Mouse (Mus musculus): ENCODE data around the gene Tdrkh. TPM values are rescaled to one million over a fixed set of nuclear protein-coding genes. Genes with fewer than 3 reads are reported as not detected.

Tdrkh gene
- polyA plus RNA-seq, 2 experiments = 2.8 to 7.4 TPM

- no peak for ATAC-seq (ENCODE audit: low FRiP score, low read depth)
- TF ChIP-seq POLR2A (IDR thresholded peaks at IDR 0.05; ENCODE audit: borderline replicate concordance, extremely low read depth, insufficient read depth, insufficient read length) = no peak
- H3K4me2 ChIP-seq (replicated peaks; ENCODE audit: low read depth, low read length, severe bottlenecking) = no peak overlapping the region
- no peak overlapping the region for H3K27ac ChIP-seq (replicated peaks; ENCODE audit: low read depth, low read length)
- 0 out of 2 replicates have a peak, but pooled peaks cover 10% of the 10 kb centered on the region for H3K27me3 ChIP-seq (ENCODE audit: control insufficient read depth, insufficient read depth, low read length)
- no peaks in the 10 kb centered on the region for H3K9me3 ChIP-seq (ENCODE audit: control insufficient read depth, low read length)
- 61% methylated on average over 4 of the region's 4 CpGs for WGBS
- no peak overlapping the region for H3K9ac ChIP-seq (ENCODE audit: low read depth, low read length, severe bottlenecking)
- no peak for DNase-seq (ENCODE audit: low spot score)
- H3K4me1 ChIP-seq (ENCODE audit: control insufficient read depth, insufficient read depth, low read length) = peaks cover 3% of the 10 kb centered on the region
- H3K36me3 ChIP-seq (ENCODE audit: control insufficient read depth, insufficient read depth, low read length) = no peaks in the 10 kb centered on the region
- no peak overlapping the region for H3K4me3 ChIP-seq (replicated peaks; ENCODE audit: low read length)
These were observed 64.4 kb downstream of the Tdrkh start for GRCm38 (mm10) chr3:94477444-94477843.

- Histone ChIP-seq H3K9me3 (ENCODE audit: control insufficient read depth, low read length) (no peaks in the 10 kb centered on the region), H3K36me3 (ENCODE audit: control insufficient read depth, insufficient read depth, low read length) (no peaks in the 10 kb centered on the region), H3K4me3 (replicated peaks; ENCODE audit: low read length) (no peak within 1 kb of the TSS), H3K9ac (ENCODE audit: low read depth, low read length, severe bottlenecking) (no peak within 1 kb of the TSS), H3K27ac (replicated peaks; ENCODE audit: low read depth, low read length) (no peak within 1 kb of the TSS), H3K4me1 (ENCODE audit: control insufficient read depth, insufficient read depth, low read length) (no peaks in the 10 kb centered on the region; the same call in 1 of the 2 replicates), H3K27me3 (ENCODE audit: control insufficient read depth, insufficient read depth, low read length) (0 out of 2 replicates have a peak, but pooled peaks cover 10% of the 10 kb centered on the region), H3K4me2 (replicated peaks; ENCODE audit: low read depth, low read length, severe bottlenecking) (no peak within 1 kb of the TSS)
- no peak for DNase-seq (ENCODE audit: low spot score)
- 2% methylated on average over 14 of the region's 14 CpGs for whole genome bisulfite sequencing
- no peak for TF ChIP-seq POLR2A (IDR thresholded peaks at IDR 0.05; ENCODE audit: borderline replicate concordance, extremely low read depth, insufficient read depth, insufficient read length)
- no peak for ATAC-seq (ENCODE audit: low FRiP score, low read depth)
These were observed 64.9 kb downstream of the Tdrkh start, which contains the start of gene Celf3 for GRCm38 (mm10) chr3:94477981-94478422. Gene Celf3 (plus strand): TSS chr3:94478295.

GRCm38 (mm10) chr3:94478591-94479169, 65.6 kb downstream of the Tdrkh start:
- Histone ChIP-seq H3K9me3 (ENCODE audit: control insufficient read depth, low read length) (no peaks in the 10 kb centered on the region), H3K27ac (replicated peaks; ENCODE audit: low read depth, low read length) (no peak overlapping the region), H3K27me3 (ENCODE audit: control insufficient read depth, insufficient read depth, low read length) (0 out of 2 replicates have a peak, but pooled peaks cover 10% of the 10 kb centered on the region), H3K9ac (ENCODE audit: low read depth, low read length, severe bottlenecking) (no peak overlapping the region), H3K4me3 (replicated peaks; ENCODE audit: low read length) (no peak overlapping the region), H3K4me1 (ENCODE audit: control insufficient read depth, insufficient read depth, low read length) (no peaks in the 10 kb centered on the region), H3K4me2 (replicated peaks; ENCODE audit: low read depth, low read length, severe bottlenecking) (no peak overlapping the region), H3K36me3 (ENCODE audit: control insufficient read depth, insufficient read depth, low read length) (no peaks in the 10 kb centered on the region)
- TF ChIP-seq POLR2A (IDR thresholded peaks at IDR 0.05; ENCODE audit: borderline replicate concordance, extremely low read depth, insufficient read depth, insufficient read length) = no peak
- ATAC-seq (ENCODE audit: low FRiP score, low read depth) (no peak), DNase-seq (ENCODE audit: low spot score) (no peak)
- 14% methylated on average over 9 of the region's 9 CpGs for WGBS

- Histone ChIP-seq H3K4me3 (replicated peaks; ENCODE audit: low read length) (no peak overlapping the region), H3K27me3 (ENCODE audit: control insufficient read depth, insufficient read depth, low read length) (0 out of 2 replicates have a peak, but pooled peaks cover 10% of the 10 kb centered on the region), H3K4me2 (replicated peaks; ENCODE audit: low read depth, low read length, severe bottlenecking) (0 out of 2 replicates have a peak overlapping the region, but pooled peaks have one; percentile 3), H3K9ac (ENCODE audit: low read depth, low read length, severe bottlenecking) (no peak overlapping the region), H3K27ac (replicated peaks; ENCODE audit: low read depth, low read length) (no peak overlapping the region), H3K4me1 (ENCODE audit: control insufficient read depth, insufficient read depth, low read length) (peaks cover 3% of the 10 kb centered on the region; the same call in 1 of the 2 replicates), H3K9me3 (ENCODE audit: control insufficient read depth, low read length) (no peaks in the 10 kb centered on the region), H3K36me3 (ENCODE audit: control insufficient read depth, insufficient read depth, low read length) (no peaks in the 10 kb centered on the region)
- no peak for TF ChIP-seq POLR2A (IDR thresholded peaks at IDR 0.05; ENCODE audit: borderline replicate concordance, extremely low read depth, insufficient read depth, insufficient read length)
- DNase-seq (ENCODE audit: low spot score) (peak; percentile 50), ATAC-seq (ENCODE audit: low FRiP score, low read depth) (no peak)
- 9% methylated on average over 11 of the region's 11 CpGs for WGBS
These were observed 66.5 kb downstream of the Tdrkh start for GRCm38 (mm10) chr3:94479564-94479963.

GRCm38 (mm10) chr3:94480291-94480884, 67.3 kb downstream of the Tdrkh start, which contains the start of gene Riiad1:
Gene Riiad1 (minus strand): TSS chr3:94480341.
- H3K27me3 ChIP-seq (ENCODE audit: control insufficient read depth, insufficient read depth, low read length) = 0 out of 2 replicates have a peak, but pooled peaks cover 10% of the 10 kb centered on the region
- H3K36me3 ChIP-seq (ENCODE audit: control insufficient read depth, insufficient read depth, low read length) = no peaks in the 10 kb centered on the region
- no peak within 1 kb of the TSS for H3K4me3 ChIP-seq (replicated peaks; ENCODE audit: low read length)
- H3K4me1 ChIP-seq (ENCODE audit: control insufficient read depth, insufficient read depth, low read length) = peaks cover 3% of the 10 kb centered on the region; the same call in 1 of the 2 replicates
- ATAC-seq (ENCODE audit: low FRiP score, low read depth) (no peak), DNase-seq (ENCODE audit: low spot score) (no peak)
- TF ChIP-seq POLR2A (IDR thresholded peaks at IDR 0.05; ENCODE audit: borderline replicate concordance, extremely low read depth, insufficient read depth, insufficient read length) = no peak
- 10% methylated on average over 15 of the region's 16 CpGs for WGBS
- H3K4me2 ChIP-seq (replicated peaks; ENCODE audit: low read depth, low read length, severe bottlenecking) = 0 out of 2 replicates have a peak within 1 kb of the TSS, but pooled peaks have one; percentile 3
- no peaks in the 10 kb centered on the region for H3K9me3 ChIP-seq (ENCODE audit: control insufficient read depth, low read length)
- H3K9ac ChIP-seq (ENCODE audit: low read depth, low read length, severe bottlenecking) = no peak within 1 kb of the TSS
- no peak within 1 kb of the TSS for H3K27ac ChIP-seq (replicated peaks; ENCODE audit: low read depth, low read length)

Data from limb, embryonic 14.5 days (tissue).